Mouse (Mus musculus) midbrain, embryonic 11.5 days (tissue): ENCODE results near the gene Psmc6. TPM values are rescaled to one million over a fixed set of nuclear protein-coding genes. Genes with fewer than 3 reads are reported as not detected.
A peak's percentile ranks its signal among the peaks of the same experiment; 100 is the strongest.

Experiments used
- ATAC-seq: fragments of 200-750 bp; cut with Nextera tagmentation; 2 replicates; pipeline ENCODE4 v1.8.0; 2017; ENCODE audit warnings: moderate TSS enrichment, moderate library complexity; ENCODE audit not compliant: low FRiP score
- DNase-seq: peaks from one replicate; pipeline ENCODE4 v3.0.0; 2015; ENCODE audit warnings: low spot score; ENCODE audit errors: missing footprints
- H3K27ac ChIP-seq: fragments of 300-500 bp; sonication (generic); 2 replicates; pipeline ENCODE4 v1.5.1; 2014; ENCODE audit warnings: low read depth, low read length
- H3K27me3 ChIP-seq: fragments of 300-500 bp; sonication (generic); 2 replicates; pipeline ENCODE4 v1.6.1; 2014; ENCODE audit warnings: mild to moderate bottlenecking, low read length, moderate library complexity, mixed read lengths; ENCODE audit not compliant: control insufficient read depth, insufficient read depth
- H3K36me3 ChIP-seq: fragments of 300-500 bp; sonication (generic); 2 replicates; pipeline ENCODE4 v1.6.1; 2014; ENCODE audit warnings: mild to moderate bottlenecking, low read length, moderate library complexity, mixed read lengths; ENCODE audit not compliant: control insufficient read depth, insufficient read depth
- H3K4me1 ChIP-seq: fragments of 300-500 bp; sonication (generic); 2 replicates; pipeline ENCODE4 v1.6.1; 2014; ENCODE audit warnings: low read length; ENCODE audit not compliant: control insufficient read depth, insufficient read depth
- H3K4me2 ChIP-seq: fragments of 300-500 bp; sonication (generic); 2 replicates; pipeline ENCODE4 v1.6.1; 2014; ENCODE audit warnings: mild to moderate bottlenecking, moderate library complexity
- H3K4me3 ChIP-seq: fragments of 300-500 bp; sonication (generic); 2 replicates; pipeline ENCODE4 v1.5.1; 2014; ENCODE audit warnings: low read depth, low read length
- H3K9ac ChIP-seq: fragments of 300-500 bp; sonication (generic); 2 replicates; pipeline ENCODE4 v1.6.1; 2014; ENCODE audit warnings: low read length
- H3K9me3 ChIP-seq: fragments of 300-500 bp; sonication (generic); 2 replicates; pipeline ENCODE4 v1.6.1; 2016; ENCODE audit warnings: low read length; ENCODE audit not compliant: control insufficient read depth
- WGBS: fragments of 180-500 bp; shearing (Covaris S2); extraction: QIAGEN DNeasy Blood & Tissue Kit; methylation state at CpG from one replicate; pipeline ENCODE4 v1.1.7; 2014; 5-methylcytosine and 5-hydroxymethylcytosine counted together
- polyA plus RNA-seq: library from polyadenylated mRNA; unstranded; fragments of >200 nt; fragmentation: Nextera tagmentation; extraction: Ambion mirVana; gene quantifications from 2 replicates; pipeline ENCODE4 v1.2.1, GENCODE M21; 2014

The Psmc6 gene
- polyA plus RNA-seq, 1 experiment from 2014 or later = 258 TPM

GRCm38 (mm10) chr14:45325471-45325870 is 4.1 kb upstream of the Psmc6 start:
- Histone ChIP-seq H3K4me2 (no peak overlapping the region), H3K4me1 (no peaks in the 10 kb centered on the region), H3K27ac (no peak overlapping the region), H3K27me3 (no peaks in the 10 kb centered on the region), H3K9ac (no peak overlapping the region; the same call in 1 of the 2 replicates), H3K9me3 (no peaks in the 10 kb centered on the region), H3K36me3 (no peaks in the 10 kb centered on the region), H3K4me3 (no peak overlapping the region)
- no peak for ATAC-seq
- DNase-seq = no peak

GRCm38 (mm10) chr14:45328072-45328713 is 1.4 kb upstream of the Psmc6 start:
- Histone ChIP-seq H3K9me3 (no peaks in the 10 kb centered on the region), H3K9ac (no peak overlapping the region), H3K4me1 (peaks cover 4% of the 10 kb centered on the region), H3K36me3 (peaks cover 3% of the 10 kb centered on the region; the same call in 1 of the 2 replicates), H3K27me3 (no peaks in the 10 kb centered on the region), H3K4me2 (no peak overlapping the region), H3K27ac (no peak overlapping the region), H3K4me3 (no peak overlapping the region)
- WGBS = 90% methylated on average over 4 of the region's 4 CpGs
- DNase-seq (no peak), ATAC-seq (no peak)

- no peak; the same call in none of the 2 replicates for ATAC-seq
- H3K4me1 ChIP-seq = peaks cover 4% of the 10 kb centered on the region
- H3K36me3 ChIP-seq = peaks cover 3% of the 10 kb centered on the region; the same call in 1 of the 2 replicates
- no peaks in the 10 kb centered on the region for H3K27me3 ChIP-seq
- WGBS = 19% methylated on average over 8 of the region's 8 CpGs
- H3K4me2 ChIP-seq = peak overlapping the region; percentile 36
- no peak overlapping the region; the same call in 1 of the 2 replicates for H3K9ac ChIP-seq
- H3K4me3 ChIP-seq = peak overlapping the region; percentile 76
- no peak for DNase-seq
- no peaks in the 10 kb centered on the region for H3K9me3 ChIP-seq
- H3K27ac ChIP-seq = no peak overlapping the region
Observed at GRCm38 (mm10) chr14:45329018-45329588, 485 bp upstream of the Psmc6 start.

- DNase-seq (peak; percentile 99), ATAC-seq (peak; percentile 98)
- no peaks in the 10 kb centered on the region for H3K27me3 ChIP-seq
- H3K36me3 ChIP-seq = peaks cover 6% of the 10 kb centered on the region
- H3K9ac ChIP-seq = peak within 1 kb of the TSS; percentile 63
- no peak within 1 kb of the TSS; the same call in 1 of the 2 replicates for H3K27ac ChIP-seq
- H3K4me1 ChIP-seq = peaks cover 3% of the 10 kb centered on the region; the same call in 1 of the 2 replicates
- peak within 1 kb of the TSS; percentile 51 for H3K4me3 ChIP-seq
- peak within 1 kb of the TSS; percentile 66 for H3K4me2 ChIP-seq
- H3K9me3 ChIP-seq = no peaks in the 10 kb centered on the region
- WGBS = under 1% methylated on average over 56 of the region's 93 CpGs
Observed at GRCm38 (mm10) chr14:45350931-45351859, 21.6 kb downstream of the Psmc6 start, which contains the start of gene Styx. Gene Styx (plus strand): TSS chr14:45351093.

GRCm38 (mm10) chr14:45364211-45365195 is 34.9 kb downstream of the Psmc6 start:
- ATAC-seq (no peak), DNase-seq (no peak)
- Histone ChIP-seq H3K27me3 (no peaks in the 10 kb centered on the region), H3K9me3 (no peaks in the 10 kb centered on the region), H3K4me2 (no peak overlapping the region), H3K4me1 (no peaks in the 10 kb centered on the region), H3K9ac (no peak overlapping the region), H3K4me3 (no peak overlapping the region), H3K36me3 (peaks cover 4% of the 10 kb centered on the region; the same call in 1 of the 2 replicates), H3K27ac (no peak overlapping the region)
- 72% methylated on average over 16 of the region's 16 CpGs for WGBS

GRCm38 (mm10) chr14:45365196-45365587 is 35.6 kb downstream of the Psmc6 start:
- Histone ChIP-seq H3K9ac (no peak overlapping the region), H3K4me3 (no peak overlapping the region), H3K27me3 (no peaks in the 10 kb centered on the region), H3K4me1 (no peaks in the 10 kb centered on the region), H3K27ac (no peak overlapping the region), H3K36me3 (peaks cover 9% of the 10 kb centered on the region), H3K9me3 (peaks cover 3% of the 10 kb centered on the region; the same call in 1 of the 2 replicates), H3K4me2 (no peak overlapping the region)
- 89% methylated on average over 6 of the region's 6 CpGs for WGBS
- no peak for DNase-seq
- ATAC-seq = no peak

- no peak overlapping the region for H3K27ac ChIP-seq
- H3K9me3 ChIP-seq = no peaks in the 10 kb centered on the region
- no peak overlapping the region for H3K4me3 ChIP-seq
- H3K4me2 ChIP-seq = no peak overlapping the region
- ATAC-seq = no peak
- WGBS = 95% methylated on average over 3 of the region's 3 CpGs
- H3K4me1 ChIP-seq = no peaks in the 10 kb centered on the region
- no peak overlapping the region for H3K9ac ChIP-seq
- H3K36me3 ChIP-seq = no peaks in the 10 kb centered on the region
- DNase-seq = no peak
- H3K27me3 ChIP-seq = no peaks in the 10 kb centered on the region
Observed at GRCm38 (mm10) chr14:45378771-45379170, 49.2 kb downstream of the Psmc6 start.

- no peak overlapping the region for H3K27ac ChIP-seq
- no peak overlapping the region for H3K9ac ChIP-seq
- DNase-seq (no peak), ATAC-seq (no peak)
- H3K9me3 ChIP-seq = no peaks in the 10 kb centered on the region
- H3K4me3 ChIP-seq = no peak overlapping the region
- no peaks in the 10 kb centered on the region for H3K4me1 ChIP-seq
- no peaks in the 10 kb centered on the region for H3K36me3 ChIP-seq
- no peak overlapping the region for H3K4me2 ChIP-seq
- H3K27me3 ChIP-seq = no peaks in the 10 kb centered on the region
- WGBS = 93% methylated on average over 6 of the region's 6 CpGs
Observed at GRCm38 (mm10) chr14:45380756-45381155, 51.2 kb downstream of the Psmc6 start.
